Mouse (Mus musculus) embryonic facial prominence, embryonic 14.5 days (tissue): ENCODE measurements around the gene Afdn. TPM values are rescaled to one million over a fixed set of nuclear protein-coding genes. Genes with fewer than 3 reads are reported as not detected.
"Not testable (repeated sequence)": the region's sequence is repeated elsewhere in the genome, so short reads cannot be mapped to it uniquely, and the experiment has no call there.

Source experiments
- ATAC-seq: fragments of 200-750 bp; cut with Nextera tagmentation; 2 replicates; pipeline ENCODE4 v1.8.0; 2017; ENCODE audit warnings: low read depth, moderate number of reproducible peaks, moderate TSS enrichment
- DNase-seq: peaks from one replicate; pipeline ENCODE4 v3.0.0-alpha.2; 2015; ENCODE audit warnings: low spot score
- H3K27ac ChIP-seq: fragments of 300-500 bp; sonication (generic); replicated peaks from 2 replicates; pipeline ENCODE4 v1.5.1; 2014; ENCODE audit warnings: low read depth, mild to moderate bottlenecking, low read length, moderate library complexity
- H3K27me3 ChIP-seq: fragments of 300-500 bp; sonication (generic); replicated peaks from 2 replicates; pipeline ENCODE4 v1.6.1; 2014; ENCODE audit warnings: low read length; ENCODE audit not compliant: control insufficient read depth, insufficient read depth
- H3K36me3 ChIP-seq: fragments of 300-500 bp; sonication (generic); 2 replicates; pipeline ENCODE4 v1.6.1; 2014; ENCODE audit warnings: low read length, mixed read lengths; ENCODE audit not compliant: control insufficient read depth, insufficient read depth
- H3K4me1 ChIP-seq: fragments of 300-500 bp; sonication (generic); 2 replicates; pipeline ENCODE4 v1.6.1; 2014; ENCODE audit warnings: antibody characterized with exemption, low read length; ENCODE audit not compliant: control insufficient read depth, insufficient read depth
- H3K4me2 ChIP-seq: fragments of 300-500 bp; sonication (generic); 2 replicates; pipeline ENCODE4 v1.6.1; 2014; ENCODE audit warnings: low read depth, mild to moderate bottlenecking, low read length, moderate library complexity, mixed read lengths
- H3K4me3 ChIP-seq: fragments of 300-500 bp; sonication (generic); 2 replicates; pipeline ENCODE4 v1.5.1; 2014; ENCODE audit warnings: low read depth, mild to moderate bottlenecking, low read length
- H3K9ac ChIP-seq: fragments of 300-500 bp; sonication (generic); 2 replicates; pipeline ENCODE4 v1.6.1; 2014; ENCODE audit warnings: low read depth, mild to moderate bottlenecking, low read length, moderate library complexity, mixed read lengths
- H3K9me3 ChIP-seq: fragments of 300-500 bp; sonication (generic); 2 replicates; pipeline ENCODE4 v1.6.1; 2016; ENCODE audit warnings: low read length; ENCODE audit not compliant: control insufficient read depth
- WGBS: fragments of 180-500 bp; shearing (Covaris S2); extraction: QIAGEN DNeasy Blood & Tissue Kit; methylation state at CpG from one replicate; pipeline ENCODE4 v1.1.7; 2014; 5-methylcytosine and 5-hydroxymethylcytosine counted together
- polyA plus RNA-seq: library from polyadenylated mRNA; unstranded; fragments of >200 nt; fragmentation: Nextera tagmentation; extraction: Ambion mirVana; gene quantifications from 2 replicates; pipeline ENCODE4 v1.2.1, GENCODE M21; 2014

Gene Afdn
- polyA plus RNA-seq, 1 experiment from 2014 or later = 69.3 TPM

- Histone ChIP-seq H3K4me1 (0 out of 2 replicates have a peak, but pooled peaks cover 4% of the 10 kb centered on the region), H3K27ac (no peak overlapping the region), H3K9me3 (no peaks in the 10 kb centered on the region), H3K4me3 (no peak overlapping the region), H3K36me3 (no peaks in the 10 kb centered on the region), H3K27me3 (no peaks in the 10 kb centered on the region), H3K9ac (no peak overlapping the region), H3K4me2 (no peak overlapping the region)
- ATAC-seq (no peak), DNase-seq (no peak)
- 72% methylated on average over 6 of the region's 6 CpGs for WGBS
Observed at GRCm38 (mm10) chr17:13754940-13755339, 5.4 kb upstream of the Afdn start.

- peak overlapping the region; percentile 86; the same call in 1 of the 2 replicates for H3K4me3 ChIP-seq
- H3K4me2 ChIP-seq = peak overlapping the region; percentile 98; the same call in 1 of the 2 replicates
- no peaks in the 10 kb centered on the region for H3K27me3 ChIP-seq
- H3K4me1 ChIP-seq = 0 out of 2 replicates have a peak, but pooled peaks cover 4% of the 10 kb centered on the region
- 81% methylated on average over 7 of the region's 7 CpGs for WGBS
- peak overlapping the region; percentile 81; the same call in 1 of the 2 replicates for H3K9ac ChIP-seq
- no peaks in the 10 kb centered on the region for H3K9me3 ChIP-seq
- ATAC-seq = no peak
- no peak overlapping the region for H3K27ac ChIP-seq
- no peak for DNase-seq
- no peaks in the 10 kb centered on the region for H3K36me3 ChIP-seq
Observed at GRCm38 (mm10) chr17:13758586-13758985, 1.8 kb upstream of the Afdn start.

GRCm38 (mm10) chr17:13759156-13759852 lies 1.0 kb upstream of the Afdn start:
- Histone ChIP-seq H3K27ac (peak overlapping the region; percentile 85), H3K9me3 (no peaks in the 10 kb centered on the region), H3K4me1 (0 out of 2 replicates have a peak, but pooled peaks cover 4% of the 10 kb centered on the region), H3K4me2 (peak overlapping the region; percentile 98), H3K4me3 (peak overlapping the region; percentile 86), H3K27me3 (no peaks in the 10 kb centered on the region), H3K36me3 (no peaks in the 10 kb centered on the region), H3K9ac (peak overlapping the region; percentile 81)
- WGBS = 11% methylated on average over 13 of the region's 13 CpGs
- ATAC-seq = no peak
- peak; percentile 47 for DNase-seq

GRCm38 (mm10) chr17:13760675-13761178 lies 388 bp downstream of the Afdn start:
- no peaks in the 10 kb centered on the region for H3K27me3 ChIP-seq
- H3K4me2 ChIP-seq = peak overlapping the region; percentile 98
- DNase-seq (no peak), ATAC-seq (peak; percentile 31)
- peak overlapping the region; percentile 86 for H3K9ac ChIP-seq
- 0 out of 2 replicates have a peak, but pooled peaks cover 4% of the 10 kb centered on the region for H3K4me1 ChIP-seq
- no peaks in the 10 kb centered on the region for H3K36me3 ChIP-seq
- H3K27ac ChIP-seq = peak overlapping the region; percentile 85
- 0% methylated on average over 2 of the region's 72 CpGs for WGBS
- H3K9me3 ChIP-seq = no peaks in the 10 kb centered on the region
- peak overlapping the region; percentile 86 for H3K4me3 ChIP-seq

- peak within 1 kb of the TSS; percentile 86 for H3K4me3 ChIP-seq
- peak within 1 kb of the TSS; percentile 85 for H3K27ac ChIP-seq
- H3K9ac ChIP-seq = peak within 1 kb of the TSS; percentile 86
- ATAC-seq = peak; percentile 13; the same call in 1 of the 2 replicates
- H3K4me1 ChIP-seq = 0 out of 2 replicates have a peak, but pooled peaks cover 4% of the 10 kb centered on the region
- 2% methylated on average over 35 of the region's 74 CpGs for WGBS
- no peaks in the 10 kb centered on the region for H3K27me3 ChIP-seq
- peak; percentile 53 for DNase-seq
- H3K36me3 ChIP-seq = no peaks in the 10 kb centered on the region
- peak within 1 kb of the TSS; percentile 98 for H3K4me2 ChIP-seq
- H3K9me3 ChIP-seq = no peaks in the 10 kb centered on the region
Observed at GRCm38 (mm10) chr17:13761179-13761913, 1.0 kb downstream of the Afdn start, which contains the start of gene Tcte2. TSS of gene Tcte2 (minus strand) at chr17:13761825.

GRCm38 (mm10) chr17:13763819-13764218 lies 3.5 kb downstream of the Afdn start:
- Histone ChIP-seq H3K4me2 (no peak overlapping the region), H3K36me3 (no peaks in the 10 kb centered on the region), H3K4me3 (no peak overlapping the region), H3K27me3 (no peaks in the 10 kb centered on the region), H3K9ac (no peak overlapping the region), H3K9me3 (no peaks in the 10 kb centered on the region), H3K4me1 (0 out of 2 replicates have a peak, but pooled peaks cover 4% of the 10 kb centered on the region), H3K27ac (no peak overlapping the region)
- no peak for ATAC-seq
- DNase-seq = no peak
- 76% methylated on average over 1 of the region's 1 CpGs for WGBS

- not testable (repeated sequence) for H3K4me3 ChIP-seq, ATAC-seq, DNase-seq, H3K4me1 ChIP-seq, H3K36me3 ChIP-seq, H3K9me3 ChIP-seq, H3K27me3 ChIP-seq, H3K27ac ChIP-seq, H3K4me2 ChIP-seq, H3K9ac ChIP-seq
- 94% methylated on average over 2 of the region's 2 CpGs for WGBS
Observed at GRCm38 (mm10) chr17:13764911-13765310, 4.6 kb downstream of the Afdn start.

GRCm38 (mm10) chr17:13768531-13768930 lies 8.2 kb downstream of the Afdn start:
- no peak overlapping the region for H3K4me3 ChIP-seq
- 88% methylated on average over 1 of the region's 1 CpGs for WGBS
- no peak for ATAC-seq
- H3K4me2 ChIP-seq = no peak overlapping the region
- H3K36me3 ChIP-seq = no peaks in the 10 kb centered on the region
- H3K4me1 ChIP-seq = no peaks in the 10 kb centered on the region
- DNase-seq = no peak
- H3K27ac ChIP-seq = no peak overlapping the region
- no peaks in the 10 kb centered on the region for H3K9me3 ChIP-seq
- H3K9ac ChIP-seq = no peak overlapping the region
- H3K27me3 ChIP-seq = no peaks in the 10 kb centered on the region
